Mouse (Mus musculus): ENCODE results near the gene Scg3. TPM values are rescaled to one million over a fixed set of nuclear protein-coding genes. Genes with fewer than 3 reads are reported as not detected.

Scg3 gene
- polyA plus RNA-seq, 1 experiment from 2014 or later, result 125 TPM

GRCm38 (mm10) chr9:75600166-75600934 is 83.5 kb downstream of the Scg3 start:
- no peaks in the 10 kb centered on the region for H3K27me3 ChIP-seq (ENCODE audit: control insufficient read depth, insufficient read depth, low read length)
- H3K27ac ChIP-seq (replicated peaks; ENCODE audit: low read depth, low read length), result no peak overlapping the region
- DNase-seq, result peak; percentile 22

GRCm38 (mm10) chr9:75599191-75599841 is 84.5 kb downstream of the Scg3 start:
- DNase-seq (peak; percentile 84), ATAC-seq (ENCODE audit: low FRiP score, low TSS enrichment) (peak; percentile 88)
- peaks cover 7% of the 10 kb centered on the region; the same call in 1 of the 2 replicates for H3K4me1 ChIP-seq (ENCODE audit: control insufficient read depth, insufficient read depth, low read length)
- H3K36me3 ChIP-seq (ENCODE audit: control insufficient read depth, insufficient read depth, low read length), result peaks cover 13% of the 10 kb centered on the region
- no peak overlapping the region for H3K4me3 ChIP-seq (replicated peaks; ENCODE audit: low read depth, low read length)
- no peak overlapping the region for H3K27ac ChIP-seq (replicated peaks; ENCODE audit: low read depth, low read length)
- WGBS, result 29% methylated on average over 5 of the region's 5 CpGs
- no peak overlapping the region for H3K9ac ChIP-seq (replicated peaks; ENCODE audit: low read length)
- H3K9me3 ChIP-seq (ENCODE audit: control insufficient read depth, low read length), result no peaks in the 10 kb centered on the region
- no peak overlapping the region for H3K4me2 ChIP-seq (ENCODE audit: low read length)
- H3K27me3 ChIP-seq (ENCODE audit: control insufficient read depth, insufficient read depth, low read length), result no peaks in the 10 kb centered on the region

More at GRCm38 (mm10) chr9:75600166-75600934, 83.5 kb downstream of the Scg3 start:
- no peak overlapping the region for H3K9ac ChIP-seq (replicated peaks; ENCODE audit: low read length)
- no peak overlapping the region for H3K4me2 ChIP-seq (ENCODE audit: low read length)
- H3K4me3 ChIP-seq (replicated peaks; ENCODE audit: low read depth, low read length), result no peak overlapping the region
- peaks cover 3% of the 10 kb centered on the region; the same call in 1 of the 2 replicates for H3K36me3 ChIP-seq (ENCODE audit: control insufficient read depth, insufficient read depth, low read length)
- H3K9me3 ChIP-seq (ENCODE audit: control insufficient read depth, low read length), result no peaks in the 10 kb centered on the region
- WGBS, result 65% methylated on average over 7 of the region's 7 CpGs
- ATAC-seq (ENCODE audit: low FRiP score, low TSS enrichment), result no peak
- peaks cover 7% of the 10 kb centered on the region; the same call in 1 of the 2 replicates for H3K4me1 ChIP-seq (ENCODE audit: control insufficient read depth, insufficient read depth, low read length)

GRCm38 (mm10) chr9:75597596-75597995 is 86.3 kb downstream of the Scg3 start:
- Histone ChIP-seq H3K4me3 (replicated peaks; ENCODE audit: low read depth, low read length) (no peak overlapping the region), H3K27me3 (ENCODE audit: control insufficient read depth, insufficient read depth, low read length) (no peaks in the 10 kb centered on the region), H3K9me3 (ENCODE audit: control insufficient read depth, low read length) (no peaks in the 10 kb centered on the region), H3K4me1 (ENCODE audit: control insufficient read depth, insufficient read depth, low read length) (peaks cover 9% of the 10 kb centered on the region; the same call in 1 of the 2 replicates), H3K9ac (replicated peaks; ENCODE audit: low read length) (no peak overlapping the region), H3K27ac (replicated peaks; ENCODE audit: low read depth, low read length) (no peak overlapping the region), H3K4me2 (ENCODE audit: low read length) (no peak overlapping the region), H3K36me3 (ENCODE audit: control insufficient read depth, insufficient read depth, low read length) (peaks cover 29% of the 10 kb centered on the region)
- WGBS, result 82% methylated on average over 4 of the region's 4 CpGs
- DNase-seq, result no peak
- no peak for ATAC-seq (ENCODE audit: low FRiP score, low TSS enrichment)

GRCm38 (mm10) chr9:75597036-75597435 is 86.8 kb downstream of the Scg3 start:
- no peak for DNase-seq
- Histone ChIP-seq H3K36me3 (ENCODE audit: control insufficient read depth, insufficient read depth, low read length) (peaks cover 34% of the 10 kb centered on the region), H3K27ac (replicated peaks; ENCODE audit: low read depth, low read length) (no peak overlapping the region), H3K4me2 (ENCODE audit: low read length) (no peak overlapping the region), H3K27me3 (ENCODE audit: control insufficient read depth, insufficient read depth, low read length) (no peaks in the 10 kb centered on the region), H3K9ac (replicated peaks; ENCODE audit: low read length) (no peak overlapping the region), H3K9me3 (ENCODE audit: control insufficient read depth, low read length) (no peaks in the 10 kb centered on the region), H3K4me1 (ENCODE audit: control insufficient read depth, insufficient read depth, low read length) (peaks cover 9% of the 10 kb centered on the region; the same call in 1 of the 2 replicates), H3K4me3 (replicated peaks; ENCODE audit: low read depth, low read length) (no peak overlapping the region)
- no peak for ATAC-seq (ENCODE audit: low FRiP score, low TSS enrichment)
- WGBS, result 95% methylated on average over 13 of the region's 13 CpGs

- H3K27ac ChIP-seq (replicated peaks; ENCODE audit: low read depth, low read length), result 0 out of 2 replicates have a peak overlapping the region, but pooled peaks have one; percentile 26
- 74% methylated on average over 5 of the region's 5 CpGs for WGBS
- 0 out of 2 replicates have a peak, but pooled peaks cover 2% of the 10 kb centered on the region for H3K4me1 ChIP-seq (ENCODE audit: control insufficient read depth, insufficient read depth, low read length)
- H3K27me3 ChIP-seq (ENCODE audit: control insufficient read depth, insufficient read depth, low read length), result no peaks in the 10 kb centered on the region
- ATAC-seq (ENCODE audit: low FRiP score, low TSS enrichment) (no peak; the same call in 1 of the 2 replicates), DNase-seq (peak; percentile 72)
- H3K9me3 ChIP-seq (ENCODE audit: control insufficient read depth, low read length), result no peaks in the 10 kb centered on the region
- H3K9ac ChIP-seq (replicated peaks; ENCODE audit: low read length), result no peak overlapping the region
- no peak overlapping the region for H3K4me3 ChIP-seq (replicated peaks; ENCODE audit: low read depth, low read length)
- peaks cover 62% of the 10 kb centered on the region for H3K36me3 ChIP-seq (ENCODE audit: control insufficient read depth, insufficient read depth, low read length)
- no peak overlapping the region for H3K4me2 ChIP-seq (ENCODE audit: low read length)
Observed at GRCm38 (mm10) chr9:75593481-75593880, 90.4 kb downstream of the Scg3 start.

Other genes starting within 250 kb of the Scg3 start
- 39.8 and 41.5 TPM in 2 replicates for gene Leo1, start 242.5 kb downstream of the Scg3 start, polyA plus RNA-seq (2014; fragmentation: Nextera tagmentation; extraction: Ambion mirVana)
- 61.8 and 73.0 TPM in 2 replicates for gene Tmod3, start 124.4 kb downstream of the Scg3 start, polyA plus RNA-seq (2014; fragmentation: Nextera tagmentation; extraction: Ambion mirVana)
- gene Tmod2, start 72.7 kb downstream of the Scg3 start, polyA plus RNA-seq (2014; fragmentation: Nextera tagmentation; extraction: Ambion mirVana), result 244 and 248 TPM in 2 replicates
- 29.0 and 34.3 TPM in 2 replicates for gene Lysmd2, start 58.3 kb downstream of the Scg3 start, polyA plus RNA-seq (2014; fragmentation: Nextera tagmentation; extraction: Ambion mirVana)
- gene Bmp5, start 91.3 kb upstream of the Scg3 start, polyA plus RNA-seq (2014; fragmentation: Nextera tagmentation; extraction: Ambion mirVana), result 0.50 and 3.7 TPM in 2 replicates

Data from midbrain, embryonic 14.5 days (tissue).